Mouse (Mus musculus) megakaryocyte, embryonic 14.5 days (primary cell): Measurements from ENCODE around the gene Mapk8.

ENCODE experiments used
- FLI1 ChIP-seq: IDR thresholded peaks from 2 replicates; pipeline ENCODE4 v1.6.1; 2012; ENCODE audit warnings: low read length, inconsistent platforms, mixed read lengths
- GATA1 ChIP-seq: IDR thresholded peaks from 3 replicates; pipeline ENCODE4 v1.6.1; 2012; ENCODE audit warnings: mixed read lengths, low read length, inconsistent platforms, borderline replicate concordance

- TF ChIP-seq GATA1: no peak
- no peak for TF ChIP-seq FLI1
Measured at GRCm38 (mm10) chr14:33338684-33339083, 108.3 kb downstream of the Mapk8 start.
